Mouse (Mus musculus) lung, embryonic 16.5 days (tissue): ENCODE results near the gene Cbx7. TPM values are rescaled to one million over a fixed set of nuclear protein-coding genes. Genes with fewer than 3 reads are reported as not detected.
"Not testable (repeated sequence)": the region's sequence is repeated elsewhere in the genome, so short reads cannot be mapped to it uniquely, and the experiment has no call there.

Experiments used
- ATAC-seq: fragments of 200-750 bp; cut with Nextera tagmentation; 2 replicates; pipeline ENCODE4 v1.8.0; 2017; ENCODE audit warnings: low read depth, mild to moderate bottlenecking, moderate library complexity
- H3K27ac ChIP-seq: fragments of 300-500 bp; sonication (generic); 2 replicates; pipeline ENCODE4 v1.5.1; 2014; ENCODE audit warnings: mild to moderate bottlenecking, control low read depth, low read length
- H3K27me3 ChIP-seq: fragments of 300-500 bp; sonication (generic); 2 replicates; pipeline ENCODE4 v1.6.1; 2014; ENCODE audit warnings: low read depth, low read length, mixed read lengths; ENCODE audit not compliant: control insufficient read depth, insufficient read depth
- H3K36me3 ChIP-seq: fragments of 300-500 bp; sonication (generic); 2 replicates; pipeline ENCODE4 v1.6.1; 2014; ENCODE audit warnings: low read length; ENCODE audit not compliant: control insufficient read depth, insufficient read depth
- H3K4me1 ChIP-seq: fragments of 300-500 bp; sonication (generic); replicated peaks from 2 replicates; pipeline ENCODE4 v1.6.1; 2014; ENCODE audit warnings: low read length, mixed read lengths; ENCODE audit not compliant: control insufficient read depth, insufficient read depth
- H3K4me2 ChIP-seq: fragments of 300-500 bp; sonication (generic); 2 replicates; pipeline ENCODE4 v1.6.1; 2014; ENCODE audit warnings: low read depth, low read length, control low read depth
- H3K4me3 ChIP-seq: fragments of 300-500 bp; sonication (generic); 2 replicates; pipeline ENCODE4 v1.5.1; 2014; ENCODE audit warnings: mild to moderate bottlenecking, low read length, control low read depth
- H3K9ac ChIP-seq: fragments of 300-500 bp; sonication (generic); 2 replicates; pipeline ENCODE4 v1.6.1; 2014; ENCODE audit warnings: low read length, control low read depth
- H3K9me3 ChIP-seq: fragments of 300-500 bp; sonication (generic); 2 replicates; pipeline ENCODE4 v1.6.1; 2016; ENCODE audit warnings: low read length; ENCODE audit not compliant: control insufficient read depth
- WGBS: fragments of 180-500 bp; shearing (Covaris S2); extraction: QIAGEN DNeasy Blood & Tissue Kit; methylation state at CpG from one replicate; pipeline ENCODE4 v1.1.7; 2014; 5-methylcytosine and 5-hydroxymethylcytosine counted together
- polyA plus RNA-seq: library from polyadenylated mRNA; unstranded; fragments of >200 nt; fragmentation: Nextera tagmentation; extraction: Ambion mirVana; gene quantifications from 2 replicates; pipeline ENCODE4 v1.2.1, GENCODE M21; 2015

Cbx7 gene
- polyA plus RNA-seq, 1 experiment from 2014 or later, result 3.1 TPM

- no peak for ATAC-seq
- H3K9ac ChIP-seq, result no peak overlapping the region
- H3K4me1 ChIP-seq, result peaks cover 19% of the 10 kb centered on the region
- H3K4me3 ChIP-seq, result no peak overlapping the region
- 59% methylated on average over 9 of the region's 9 CpGs for WGBS
- H3K27ac ChIP-seq, result no peak overlapping the region
- no peak overlapping the region for H3K4me2 ChIP-seq
- H3K27me3 ChIP-seq, result no peaks in the 10 kb centered on the region
- H3K36me3 ChIP-seq, result no peaks in the 10 kb centered on the region
- no peaks in the 10 kb centered on the region for H3K9me3 ChIP-seq
Observed at GRCm38 (mm10) chr15:79946790-79947189, 24.1 kb downstream of the Cbx7 start.

GRCm38 (mm10) chr15:79946022-79946421 lies 24.9 kb downstream of the Cbx7 start:
- Histone ChIP-seq H3K4me1 (peaks cover 12% of the 10 kb centered on the region), H3K4me2 (no peak overlapping the region), H3K27me3 (no peaks in the 10 kb centered on the region), H3K36me3 (no peaks in the 10 kb centered on the region), H3K27ac (no peak overlapping the region), H3K9me3 (no peaks in the 10 kb centered on the region), H3K4me3 (no peak overlapping the region), H3K9ac (no peak overlapping the region)
- 7% methylated on average over 4 of the region's 4 CpGs for WGBS
- peak; percentile 80 for ATAC-seq

GRCm38 (mm10) chr15:79944948-79945347 lies 26.0 kb downstream of the Cbx7 start:
- H3K4me2 ChIP-seq, result no peak overlapping the region
- H3K36me3 ChIP-seq, result no peaks in the 10 kb centered on the region
- WGBS, result 70% methylated on average over 5 of the region's 5 CpGs
- no peaks in the 10 kb centered on the region for H3K27me3 ChIP-seq
- no peak overlapping the region for H3K27ac ChIP-seq
- no peak for ATAC-seq
- H3K4me1 ChIP-seq, result peaks cover 3% of the 10 kb centered on the region
- H3K9me3 ChIP-seq, result no peaks in the 10 kb centered on the region
- H3K9ac ChIP-seq, result no peak overlapping the region
- H3K4me3 ChIP-seq, result no peak overlapping the region

GRCm38 (mm10) chr15:79943584-79943983 lies 27.3 kb downstream of the Cbx7 start:
- H3K9ac ChIP-seq, result no peak overlapping the region
- H3K4me3 ChIP-seq, result no peak overlapping the region
- no peak overlapping the region for H3K27ac ChIP-seq
- H3K4me2 ChIP-seq, result no peak overlapping the region
- WGBS, result 79% methylated on average over 3 of the region's 3 CpGs
- no peaks in the 10 kb centered on the region for H3K4me1 ChIP-seq
- H3K36me3 ChIP-seq, result no peaks in the 10 kb centered on the region
- no peak for ATAC-seq
- H3K27me3 ChIP-seq, result no peaks in the 10 kb centered on the region
- no peaks in the 10 kb centered on the region for H3K9me3 ChIP-seq

- Histone ChIP-seq H3K9ac (no peak overlapping the region), H3K4me3 (no peak overlapping the region), H3K4me1 (no peaks in the 10 kb centered on the region), H3K36me3 (no peaks in the 10 kb centered on the region), H3K27me3 (no peaks in the 10 kb centered on the region), H3K27ac (no peak overlapping the region), H3K9me3 (no peaks in the 10 kb centered on the region), H3K4me2 (no peak overlapping the region)
- 85% methylated on average over 6 of the region's 6 CpGs for WGBS
- ATAC-seq, result no peak
Observed at GRCm38 (mm10) chr15:79942541-79942940, 28.4 kb downstream of the Cbx7 start.

- H3K4me1 ChIP-seq, result no peaks in the 10 kb centered on the region
- H3K27me3 ChIP-seq, result no peaks in the 10 kb centered on the region
- no peaks in the 10 kb centered on the region for H3K36me3 ChIP-seq
- H3K27ac ChIP-seq, result no peak overlapping the region
- H3K9me3 ChIP-seq, result no peaks in the 10 kb centered on the region
- no peak overlapping the region for H3K4me3 ChIP-seq
- no peak overlapping the region for H3K4me2 ChIP-seq
- no peak overlapping the region for H3K9ac ChIP-seq
- WGBS, result 20% methylated on average over 8 of the region's 8 CpGs
- ATAC-seq, result no peak
Observed at GRCm38 (mm10) chr15:79940932-79941331, 30.0 kb downstream of the Cbx7 start.

- Histone ChIP-seq H3K4me2 (no peak overlapping the region), H3K4me3 (no peak overlapping the region), H3K27me3 (no peaks in the 10 kb centered on the region), H3K4me1 (no peaks in the 10 kb centered on the region; the same call in 1 of the 2 replicates), H3K36me3 (no peaks in the 10 kb centered on the region), H3K9me3 (no peaks in the 10 kb centered on the region), H3K27ac (no peak overlapping the region), H3K9ac (no peak overlapping the region)
- ATAC-seq, result no peak
- WGBS, result 83% methylated on average over 16 of the region's 16 CpGs
Observed at GRCm38 (mm10) chr15:79939913-79940312, 31.0 kb downstream of the Cbx7 start.

GRCm38 (mm10) chr15:79939501-79939900 lies 31.4 kb downstream of the Cbx7 start:
- not testable (repeated sequence) for H3K4me2 ChIP-seq, H3K27me3 ChIP-seq, H3K9ac ChIP-seq, H3K4me1 ChIP-seq, H3K36me3 ChIP-seq, ATAC-seq, H3K9me3 ChIP-seq, H3K4me3 ChIP-seq, H3K27ac ChIP-seq
- whole genome bisulfite sequencing, result 79% methylated on average over 5 of the region's 7 CpGs

- WGBS, result 82% methylated on average over 12 of the region's 12 CpGs
Observed at GRCm38 (mm10) chr15:79939020-79939419, 31.9 kb downstream of the Cbx7 start.

GRCm38 (mm10) chr15:79936374-79936751 lies 34.6 kb downstream of the Cbx7 start:
- peaks cover 19% of the 10 kb centered on the region for H3K4me1 ChIP-seq
- ATAC-seq, result no peak
- H3K27ac ChIP-seq, result no peak overlapping the region
- no peaks in the 10 kb centered on the region for H3K36me3 ChIP-seq
- 66% methylated on average over 7 of the region's 7 CpGs for WGBS
- no peak overlapping the region for H3K4me3 ChIP-seq
- H3K9ac ChIP-seq, result no peak overlapping the region
- no peaks in the 10 kb centered on the region for H3K9me3 ChIP-seq
- H3K4me2 ChIP-seq, result no peak overlapping the region
- peaks cover 19% of the 10 kb centered on the region for H3K27me3 ChIP-seq

More at GRCm38 (mm10) chr15:79939020-79939419, 31.9 kb downstream of the Cbx7 start:
- Histone ChIP-seq H3K4me3 (no peak overlapping the region), H3K27ac (no peak overlapping the region), H3K4me1 (peaks cover 5% of the 10 kb centered on the region), H3K4me2 (no peak overlapping the region), H3K27me3 (peaks cover 3% of the 10 kb centered on the region), H3K9ac (no peak overlapping the region), H3K9me3 (no peaks in the 10 kb centered on the region), H3K36me3 (no peaks in the 10 kb centered on the region)
- ATAC-seq, result no peak
